Mouse (Mus musculus) stomach, postnatal 0 days (tissue): ENCODE data around the gene Adat3.

Experiments used
- CTCF ChIP-seq: IDR thresholded peaks from 2 replicates; pipeline ENCODE4 v1.5.1; 2016; ENCODE audit warnings: antibody characterized with exemption, low read depth, mild to moderate bottlenecking, moderate library complexity
- EP300 ChIP-seq: optimal IDR thresholded peaks from 2 replicates; pipeline ENCODE3; 2016; ENCODE audit warnings: antibody characterized with exemption

GRCm38 (mm10) chr10:80578131-80578750 lies 24.4 kb upstream of the Adat3 start:
- TF ChIP-seq CTCF = peak; percentile 94
- TF ChIP-seq EP300 = no peak
